Mouse (Mus musculus): ENCODE results near the gene D10Jhu81e.

D10Jhu81e gene

DNA sequence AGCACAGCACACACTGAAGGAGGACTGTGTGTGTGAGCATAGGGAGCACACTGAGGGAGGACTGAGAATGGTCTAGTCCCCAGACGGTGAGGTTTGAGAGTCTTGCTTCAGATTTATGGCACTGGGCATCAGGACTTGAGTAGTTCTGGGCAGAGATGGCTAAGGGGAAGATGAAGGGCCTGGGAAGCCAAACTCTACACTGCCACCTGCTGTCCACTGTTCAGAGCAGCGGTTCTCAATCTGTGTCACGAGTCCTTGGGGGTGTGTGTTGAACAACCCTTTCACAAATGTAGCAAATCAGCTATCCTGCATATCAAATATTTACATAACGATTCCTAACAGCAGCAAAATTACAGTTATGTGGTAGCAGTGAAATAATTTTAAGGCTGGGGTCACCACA lies 5.7 kb downstream of the D10Jhu81e start:
- peak; percentile 53 to 72 for DNase-seq (ENCODE audit: low spot score in 2 of 2)

DNA sequence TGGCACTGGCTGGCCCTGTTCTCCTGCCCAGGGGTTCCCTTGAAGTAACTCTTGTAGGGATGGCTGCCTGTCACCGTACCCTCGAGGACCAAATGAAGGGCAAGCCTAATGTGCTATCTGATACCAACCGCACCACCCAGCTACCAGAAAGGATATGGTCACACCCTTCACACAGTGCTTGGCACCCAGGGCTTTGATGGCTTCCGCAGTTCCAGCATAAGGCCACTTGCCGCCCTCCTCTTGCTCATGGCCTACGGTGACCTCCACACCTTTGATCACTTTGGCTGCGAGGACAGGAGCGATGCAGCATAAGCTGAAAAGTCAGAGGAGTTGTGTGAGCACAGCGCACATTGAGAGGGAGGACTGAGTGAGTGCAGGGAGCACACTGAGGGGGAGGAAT lies 6.3 kb downstream of the D10Jhu81e start:
- no peak for DNase-seq (ENCODE audit: low spot score in 2 of 2)

DNA sequence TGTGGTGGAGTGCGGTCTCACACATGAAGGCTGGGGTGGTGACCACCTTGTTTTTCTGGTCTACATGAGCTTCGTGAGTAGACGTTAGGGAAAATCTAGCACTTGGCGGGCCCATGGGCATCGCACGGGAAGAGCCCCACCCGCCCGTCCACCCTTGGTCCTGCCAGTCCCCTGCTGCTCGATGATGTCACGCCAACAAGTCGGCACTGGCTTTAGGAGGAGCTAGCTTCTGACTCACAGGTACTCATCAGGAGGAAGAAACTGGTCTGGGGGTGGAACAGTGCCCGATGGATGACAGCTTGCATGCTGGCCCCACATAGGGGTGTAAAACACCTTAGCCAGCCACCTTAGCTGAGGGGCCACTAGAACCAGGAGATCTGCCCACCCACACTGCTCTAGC lies 6.9 kb downstream of the D10Jhu81e start:
- no peak for DNase-seq (ENCODE audit: low spot score in 2 of 2)

DNA sequence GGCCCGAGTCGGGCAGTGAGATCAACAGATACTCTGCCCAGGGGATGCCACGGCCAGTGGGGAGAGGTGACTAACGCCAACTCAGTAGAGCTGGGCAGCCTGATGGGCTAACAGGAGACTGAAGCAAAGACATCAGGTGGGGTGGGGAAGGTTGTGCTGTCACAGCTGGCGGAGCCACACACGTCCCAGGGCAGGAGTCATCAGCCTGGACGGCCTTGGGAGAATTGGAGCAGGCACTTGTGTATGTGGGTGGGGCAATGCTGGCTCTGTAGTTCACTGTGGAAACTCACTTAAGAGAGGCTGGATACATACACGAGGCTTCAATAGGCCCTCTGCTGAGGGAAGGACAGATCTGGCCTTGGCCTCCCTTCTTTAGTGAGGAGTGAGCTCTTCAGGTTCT lies 8.5 kb downstream of the D10Jhu81e start:
- no peak for DNase-seq (ENCODE audit: low spot score in 2 of 2)

DNA sequence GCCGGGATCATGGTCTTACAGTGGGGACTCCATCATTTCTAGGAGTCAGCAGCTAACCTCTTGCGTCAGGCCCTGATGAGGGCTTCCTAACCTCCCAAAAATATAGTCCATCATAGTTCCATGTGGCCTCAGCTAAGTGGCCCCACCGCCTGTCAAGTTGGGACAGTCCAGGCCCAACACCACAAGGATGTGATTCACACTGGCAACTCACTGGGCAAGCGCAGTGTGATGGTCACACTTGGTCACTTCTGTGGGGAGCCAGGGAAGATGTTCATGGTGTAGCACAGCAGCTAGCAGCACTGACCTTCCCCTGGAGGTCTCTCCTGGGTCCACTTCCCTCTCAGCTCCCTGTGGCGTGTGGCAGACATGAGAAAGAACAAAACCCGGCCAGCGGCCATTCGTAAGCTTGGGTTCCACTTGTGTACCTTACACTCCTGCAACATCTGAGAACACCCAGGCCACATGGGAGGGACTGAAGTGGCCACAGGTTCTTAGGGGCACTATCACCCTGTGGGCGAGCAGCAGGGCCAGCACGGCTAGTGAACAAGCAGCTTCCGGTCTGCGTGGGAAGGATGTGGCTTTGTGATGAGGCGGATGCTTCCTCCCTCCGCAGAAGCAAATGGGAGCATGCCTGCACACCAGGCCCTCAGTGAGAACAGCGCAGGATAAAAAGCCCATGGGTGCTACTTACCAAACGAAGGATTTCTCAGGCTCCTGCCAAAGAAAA lies 9.1 kb downstream of the D10Jhu81e start:
- no peak for DNase-seq (ENCODE audit: low spot score in 2 of 2)

DNA sequence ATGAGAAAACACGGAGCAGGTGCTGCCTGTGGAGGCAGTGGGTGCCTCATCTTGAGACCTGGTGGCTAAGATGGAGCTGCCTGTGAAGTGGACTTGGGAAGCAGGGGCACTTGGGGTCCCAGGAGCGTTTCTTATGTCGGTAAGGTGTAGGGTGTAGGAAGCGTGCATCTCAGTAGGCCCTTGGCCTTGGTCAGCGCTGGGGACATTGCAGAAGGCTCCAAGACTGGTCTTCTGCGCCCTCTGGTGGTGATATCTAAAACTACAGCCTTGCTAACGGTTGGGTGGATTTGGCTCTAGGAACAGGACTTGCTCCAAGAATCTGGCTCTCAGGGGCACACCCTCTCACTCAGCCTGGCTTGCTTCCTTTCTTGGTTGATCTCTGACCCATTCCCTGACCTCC lies 9.7 kb downstream of the D10Jhu81e start:
- peak; percentile 83 to 87 for DNase-seq (ENCODE audit: low spot score in 2 of 2)

DNA sequence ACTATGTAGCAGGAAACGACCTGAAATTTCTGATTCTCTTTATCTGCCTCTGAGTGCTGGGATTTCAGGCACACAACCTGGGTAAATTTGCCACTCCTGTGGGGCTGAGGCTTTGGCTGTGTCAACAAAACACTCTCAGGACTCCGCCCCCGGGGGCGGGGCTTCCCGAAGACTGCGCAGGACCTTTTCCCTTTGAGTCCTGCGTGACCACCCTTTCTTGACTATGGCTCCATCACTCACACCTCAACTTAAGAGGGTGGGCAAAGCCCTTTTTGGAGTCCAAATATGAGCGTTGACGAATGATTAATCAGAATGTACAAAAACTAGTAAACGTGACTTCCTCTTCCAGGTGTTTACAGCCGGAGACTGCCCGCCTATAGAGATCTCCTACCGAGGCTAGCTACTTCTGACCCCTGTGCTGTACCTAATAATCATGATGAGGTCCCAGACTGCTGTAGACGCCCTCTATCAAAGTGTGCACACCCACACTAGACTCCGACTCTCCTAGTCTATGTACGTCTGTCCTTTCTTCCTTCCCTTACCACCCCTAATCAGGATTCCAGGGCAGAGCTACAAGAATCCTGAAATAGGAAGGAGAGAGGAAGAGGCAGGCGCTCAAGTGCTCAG lies 10.2 kb downstream of the D10Jhu81e start:
- no peak for DNase-seq (ENCODE audit: low spot score in 2 of 2)

DNA sequence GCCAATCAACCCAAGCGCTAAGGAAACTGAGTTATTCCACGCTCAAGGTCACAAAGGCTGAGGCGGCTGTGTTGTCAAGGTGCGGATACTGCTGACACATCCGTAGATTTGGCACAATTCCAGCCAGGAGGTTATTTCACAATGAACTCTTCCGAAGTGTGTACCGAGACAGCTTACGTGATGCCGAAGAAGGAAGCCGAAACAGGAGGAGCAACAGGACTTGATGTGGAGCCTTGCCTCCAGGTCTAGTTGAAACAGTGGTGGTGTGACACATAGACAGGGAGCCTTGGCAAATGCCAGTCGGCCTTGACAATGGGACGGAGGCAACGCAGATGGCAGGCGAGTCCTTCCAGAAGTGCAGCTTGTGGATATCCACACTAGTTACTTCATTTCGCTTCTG lies 11.5 kb downstream of the D10Jhu81e start:
- DNase-seq (ENCODE audit: low spot score in 2 of 2) = no peak

DNA sequence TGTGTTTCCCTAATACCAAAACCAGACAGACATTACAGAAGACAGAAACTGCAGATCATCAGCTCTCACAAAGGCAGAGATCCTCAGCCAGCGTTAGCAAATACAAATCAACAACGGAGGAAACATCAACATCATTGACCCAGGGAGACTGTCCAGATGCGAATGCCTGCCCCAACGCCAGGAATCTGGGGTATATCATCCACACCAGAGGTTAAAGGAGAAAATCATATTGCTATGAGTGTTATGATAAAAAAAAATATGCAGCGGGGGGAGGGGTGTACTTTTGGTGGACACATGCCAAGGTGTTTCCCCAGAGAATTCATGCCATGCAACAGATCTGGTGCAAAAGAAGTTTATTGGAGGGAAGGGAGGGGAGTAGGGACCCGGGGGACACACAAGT lies 12.7 kb downstream of the D10Jhu81e start:
- DNase-seq (ENCODE audit: low spot score in 2 of 2) = no peak

DNA sequence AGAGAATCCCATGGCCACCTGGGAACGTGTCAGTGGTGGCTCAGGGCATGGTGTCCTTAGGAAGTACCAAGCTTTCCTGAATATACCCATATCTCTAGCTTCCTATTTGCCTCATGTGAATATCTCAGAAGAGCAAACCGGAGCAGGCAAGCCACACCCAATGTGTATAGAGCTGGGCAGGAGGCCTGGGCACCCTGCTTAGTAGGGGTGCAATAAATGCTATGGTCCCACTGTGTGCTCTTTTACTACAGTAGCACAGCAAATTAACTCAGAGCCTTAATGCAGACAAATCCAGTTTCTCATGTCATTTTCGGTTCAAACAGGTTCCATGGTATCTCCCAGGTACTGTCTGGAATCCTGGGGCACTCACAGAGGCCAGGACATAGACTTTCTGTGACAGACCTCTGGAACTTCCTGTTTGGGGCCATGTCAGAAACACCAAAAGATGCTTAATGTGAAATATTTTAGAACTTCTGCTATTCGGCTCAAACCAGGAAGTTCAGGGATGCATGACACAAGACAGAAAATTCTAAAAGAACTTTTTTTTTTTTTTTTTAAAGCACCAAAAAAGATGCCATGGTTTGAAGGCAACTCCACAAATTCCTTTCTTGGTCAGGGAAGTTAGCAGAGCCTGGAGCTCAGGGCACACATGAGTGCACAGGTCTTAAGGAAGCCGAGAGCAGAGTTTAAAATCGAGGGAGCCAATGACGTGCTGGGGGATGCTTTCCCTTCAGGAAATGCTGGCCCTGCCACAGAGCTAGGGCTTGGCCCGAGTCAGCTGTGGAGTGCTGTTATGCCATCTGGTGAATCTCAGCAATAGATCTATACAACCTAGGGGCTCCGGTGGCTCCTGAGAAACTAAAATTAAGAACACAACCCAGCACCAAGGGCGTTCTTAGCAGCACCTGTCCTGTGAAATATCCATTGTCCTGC lies 20.5 kb downstream of the D10Jhu81e start:
- DNase-seq (ENCODE audit: low spot score in 2 of 2) = no peak

DNA sequence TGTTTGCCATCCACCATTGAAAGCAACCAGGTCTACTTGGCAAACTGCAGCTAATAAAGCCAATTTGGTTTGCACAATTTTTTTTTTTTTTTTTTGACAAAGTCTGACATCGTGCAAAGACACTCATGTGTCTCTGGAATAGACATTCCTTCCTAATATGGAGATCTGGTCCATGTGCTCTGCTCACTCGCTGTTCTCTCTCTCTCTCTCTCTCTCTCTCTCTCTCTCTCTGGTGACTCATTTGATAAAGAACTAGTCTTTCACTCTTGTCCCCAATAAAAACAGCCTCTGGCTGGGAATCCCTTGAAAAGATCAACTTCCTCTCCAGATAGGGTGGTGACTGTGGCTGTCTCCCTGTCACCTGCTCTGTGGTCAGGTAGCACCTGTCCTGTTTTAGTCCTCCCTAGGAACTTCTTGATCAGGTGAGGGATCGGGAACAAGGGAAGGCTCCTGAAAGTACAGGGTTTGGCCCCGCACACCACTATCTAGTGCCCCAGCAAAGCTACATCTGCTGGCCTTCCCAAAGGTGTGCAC lies 21.6 kb downstream of the D10Jhu81e start:
- DNase-seq (ENCODE audit: low spot score in 2 of 2) = no peak

DNA sequence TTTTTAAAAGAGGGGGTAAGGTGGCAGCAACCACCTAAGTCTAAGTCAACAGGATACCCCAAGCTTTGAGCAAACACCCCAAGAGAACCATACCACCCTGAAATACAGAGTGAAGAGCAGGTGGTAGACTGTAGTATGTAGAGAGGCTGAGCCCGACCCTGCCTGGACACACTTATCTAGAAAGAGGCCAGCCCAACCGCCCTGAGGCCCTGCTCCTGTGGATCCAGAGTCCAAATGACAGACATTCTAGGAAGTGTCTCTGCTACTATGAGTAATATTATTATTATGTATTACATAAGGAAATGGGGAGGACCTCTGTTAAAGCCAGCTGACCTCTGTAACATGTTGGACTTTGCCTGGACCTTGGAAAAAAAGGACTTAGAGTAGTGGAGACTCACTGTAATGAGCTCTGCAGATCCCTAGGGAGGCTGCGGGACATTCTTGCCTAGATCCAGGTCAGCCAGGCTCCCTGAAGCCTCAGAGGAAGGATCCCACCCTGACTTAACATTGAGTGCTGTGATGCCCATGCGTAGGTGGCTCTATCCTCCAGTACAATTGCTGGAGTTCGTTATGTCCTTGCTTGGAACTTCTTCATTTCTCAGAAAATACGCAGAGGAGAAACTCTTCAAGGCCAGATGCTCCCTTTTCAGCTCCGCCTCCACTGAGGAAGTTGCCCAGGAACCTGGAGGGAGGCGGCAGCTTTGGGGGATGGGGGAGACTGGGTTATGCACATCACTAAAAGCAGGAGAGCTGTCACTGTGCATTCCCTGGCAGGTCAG lies 25.7 kb downstream of the D10Jhu81e start:
- DNase-seq (ENCODE audit: low spot score in 2 of 2) = no peak

DNA sequence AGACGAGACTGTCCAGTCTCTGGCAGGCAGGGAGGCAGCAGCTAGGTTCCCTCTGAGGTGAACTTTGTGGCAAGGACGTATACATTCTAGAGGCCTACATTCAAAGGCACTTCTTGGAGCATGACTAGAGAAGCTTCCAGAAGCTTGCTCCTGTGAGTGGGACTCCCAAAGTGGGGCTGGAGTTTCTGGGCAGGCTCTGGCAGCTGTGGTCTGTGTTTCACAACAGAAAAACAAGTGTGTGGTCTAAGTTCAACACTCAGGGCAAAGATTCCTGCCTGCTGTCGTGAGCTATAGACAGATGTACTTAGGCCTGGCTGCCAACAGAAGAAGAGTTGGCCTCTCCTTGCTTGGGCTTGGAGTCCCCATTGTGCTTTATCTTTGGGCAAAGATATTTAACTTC lies 28.7 kb downstream of the D10Jhu81e start:
- DNase-seq (ENCODE audit: low spot score in 2 of 2) = no peak

DNA sequence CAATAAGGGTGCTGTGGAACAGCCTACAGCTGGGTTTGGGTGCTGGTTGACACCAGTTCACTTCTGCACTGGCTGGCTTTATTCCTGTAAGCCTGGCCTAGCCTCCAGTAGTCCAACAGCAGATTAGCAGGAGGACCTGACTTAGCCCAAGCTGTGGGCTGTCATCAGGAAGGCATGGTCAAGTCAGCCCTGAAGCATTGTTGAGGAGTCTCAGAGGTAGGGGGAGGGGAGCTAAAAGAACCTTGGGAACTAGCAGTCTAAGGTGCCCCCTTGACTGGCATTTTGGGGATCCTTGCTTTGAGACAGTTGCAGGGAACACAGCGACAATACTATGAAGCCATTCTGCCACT lies 29.4 kb downstream of the D10Jhu81e start:
- no peak for DNase-seq (ENCODE audit: low spot score in 2 of 2)

DNA sequence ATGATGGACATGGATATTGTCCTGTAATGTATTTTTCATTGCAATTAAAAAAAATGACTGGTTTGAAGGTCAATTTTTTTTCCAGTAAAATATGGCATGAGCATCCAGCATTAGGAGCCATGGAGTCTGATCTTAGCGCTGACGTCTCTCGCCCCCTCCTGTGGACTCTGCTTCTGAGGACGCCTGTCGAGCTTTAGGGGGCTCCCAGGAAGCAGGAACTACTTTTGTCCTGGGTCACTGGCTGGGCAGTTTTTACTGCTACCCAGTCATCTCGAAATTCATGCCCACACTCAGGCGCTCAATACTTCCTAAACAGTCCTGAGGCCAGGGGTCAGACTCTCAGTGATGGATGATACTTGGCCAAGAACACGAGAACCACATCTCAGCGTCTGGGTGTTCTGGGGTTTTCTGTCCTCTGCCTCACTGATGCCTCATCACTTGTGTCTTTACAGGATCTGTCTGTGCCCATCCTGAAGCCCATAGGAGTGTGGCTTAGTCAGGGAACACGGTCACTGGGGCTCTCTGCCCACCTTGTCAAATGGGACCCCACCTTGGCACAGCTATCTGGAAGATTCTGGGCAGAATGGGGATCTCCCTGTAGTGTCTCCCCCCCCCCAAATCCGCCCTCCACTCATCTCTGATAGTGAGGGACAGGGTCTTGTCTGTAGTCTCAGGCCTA lies 29.9 kb downstream of the D10Jhu81e start:
- DNase-seq (ENCODE audit: low spot score in 2 of 2) = no peak

DNA sequence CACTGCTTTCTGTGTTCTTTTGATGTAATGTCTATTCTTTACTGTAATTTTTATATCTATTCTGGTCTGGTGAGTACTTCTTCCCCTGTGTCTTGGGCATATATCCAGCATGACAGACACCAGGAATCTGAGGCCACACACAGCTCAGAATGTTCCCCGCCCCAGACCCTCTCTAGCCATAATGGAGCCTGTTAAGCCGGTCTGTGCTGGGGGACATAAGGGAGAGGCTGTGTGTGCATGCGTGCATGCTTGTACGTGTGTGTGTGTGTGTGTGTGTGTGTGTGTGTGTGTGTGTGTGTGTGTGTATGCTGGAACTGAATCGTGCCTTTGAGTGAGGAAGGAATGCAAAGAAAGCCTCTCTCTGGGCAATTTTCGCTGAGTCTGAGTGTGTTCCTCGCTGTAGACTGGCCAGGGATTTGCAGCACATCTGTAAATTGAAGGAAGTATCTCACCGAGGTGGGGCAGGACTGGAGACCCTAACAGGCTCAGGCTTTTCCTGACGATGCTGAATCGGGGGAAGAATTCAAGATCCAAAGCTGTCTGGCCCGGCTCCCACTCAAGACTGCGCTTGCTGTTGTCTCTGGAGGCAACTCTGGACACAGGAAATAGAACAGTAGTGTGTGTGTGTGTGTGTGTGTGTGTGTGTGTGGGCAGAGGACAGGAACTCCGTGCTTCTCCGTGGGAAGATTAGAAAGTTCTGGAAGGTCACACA lies 30.6 kb downstream of the D10Jhu81e start:
- DNase-seq (ENCODE audit: low spot score in 2 of 2) = no peak

DNA sequence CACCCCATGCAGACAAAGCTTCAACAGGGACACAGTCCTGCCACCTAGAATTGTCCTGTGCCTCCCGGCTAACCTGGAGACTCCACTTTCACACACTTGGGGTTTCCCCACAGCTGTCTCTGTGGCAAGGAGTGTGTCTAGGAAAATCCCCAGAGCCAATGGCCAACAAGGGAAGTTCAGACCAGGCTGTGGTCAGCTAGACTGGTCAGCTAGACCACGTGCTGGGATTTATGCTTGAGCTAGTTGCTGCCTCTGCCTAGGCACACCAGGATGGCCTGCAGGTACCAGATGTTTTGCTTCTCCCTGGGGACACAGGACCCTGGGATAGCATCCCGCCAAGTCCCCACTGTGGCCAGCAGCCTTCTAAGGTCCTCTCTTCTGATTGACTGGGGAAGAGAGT lies 32.4 kb downstream of the D10Jhu81e start:
- no peak for DNase-seq (ENCODE audit: low spot score in 2 of 2)

DNA sequence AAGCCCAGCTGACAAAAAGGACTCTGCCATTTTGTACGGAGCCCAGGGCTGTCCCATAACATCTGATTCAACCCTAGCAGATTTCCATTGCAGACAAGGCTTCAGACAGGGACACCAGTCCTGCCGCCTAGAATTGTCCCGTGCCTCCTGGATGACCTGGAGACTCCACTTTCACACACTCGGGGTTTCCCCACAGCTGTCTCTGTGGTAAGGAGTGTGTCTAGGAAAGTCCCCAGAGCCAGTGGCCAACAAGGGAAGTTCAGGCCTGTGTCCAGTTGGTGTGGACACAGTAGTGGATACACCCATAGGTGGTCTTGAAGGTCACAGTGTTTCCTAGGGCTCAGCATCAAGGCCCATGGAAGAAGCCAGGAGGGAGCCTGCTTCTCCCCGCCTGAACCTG lies 33.6 kb downstream of the D10Jhu81e start:
- no peak for DNase-seq (ENCODE audit: low spot score in 2 of 2)

DNA sequence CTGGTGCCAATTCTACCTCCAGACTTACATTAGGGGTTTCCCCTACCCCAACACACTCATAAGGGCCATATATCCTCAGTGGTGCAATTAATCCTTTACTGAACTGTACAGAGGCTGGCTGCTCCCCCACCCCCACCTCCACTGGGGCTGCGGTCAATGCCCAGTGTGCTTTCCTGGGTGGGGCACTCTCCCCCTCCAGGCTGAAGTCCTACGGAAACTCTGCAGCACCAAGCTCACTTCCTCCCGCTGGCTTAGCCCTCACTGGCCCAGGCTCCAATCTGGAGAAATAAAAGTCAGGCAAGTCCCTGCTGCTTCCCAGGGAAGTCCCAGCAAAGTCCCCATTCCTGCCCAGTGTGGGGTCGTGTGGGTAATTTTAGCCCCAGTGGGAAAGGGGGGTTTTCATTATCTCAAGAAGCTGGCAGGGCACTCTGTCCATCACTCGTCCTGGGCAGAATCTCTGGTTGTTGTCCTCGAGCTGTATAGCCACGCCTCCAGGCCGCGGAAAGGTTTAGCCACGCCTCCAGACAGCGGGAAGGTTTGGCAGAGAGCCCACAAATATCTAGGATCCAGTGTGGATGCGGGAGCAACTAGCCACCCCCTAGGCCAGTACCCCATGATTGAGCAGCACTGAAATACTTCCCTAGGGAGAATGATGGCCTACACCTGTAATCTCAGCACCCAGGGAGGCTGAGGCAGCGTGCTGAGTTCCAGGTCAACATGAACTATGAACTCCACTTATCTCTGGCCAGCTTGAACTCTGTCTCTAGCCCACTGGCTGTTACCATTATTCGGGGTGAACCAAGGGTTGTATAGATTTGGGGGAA lies 34.4 kb downstream of the D10Jhu81e start:
- DNase-seq (ENCODE audit: low spot score in 2 of 2) = no peak

DNA sequence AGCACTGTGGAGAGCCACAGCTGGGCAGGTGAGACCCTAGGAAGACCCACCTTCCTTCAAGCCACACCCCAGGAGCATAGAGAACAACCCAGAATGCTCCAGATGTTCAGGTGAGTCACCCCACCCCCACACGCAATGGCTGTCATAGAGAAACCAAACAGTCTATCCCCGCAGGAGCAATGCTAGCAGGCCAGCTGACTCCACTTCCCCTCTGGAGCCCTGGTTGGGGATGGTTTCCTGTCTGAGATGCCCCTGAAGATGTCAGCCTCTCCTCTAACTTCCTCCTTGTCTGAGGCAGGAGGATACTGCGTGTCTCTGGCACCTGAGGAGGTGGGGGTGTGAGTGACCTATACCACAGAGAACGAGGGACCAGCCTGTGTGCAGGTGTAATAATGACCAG lies 35.2 kb downstream of the D10Jhu81e start:
- no peak for DNase-seq (ENCODE audit: low spot score in 2 of 2)
